Mouse (Mus musculus): ENCODE measurements at regions not wholly inside any gene's neighbourhood (a gene's known extent, or its start where the extent isn't known, plus 50 kb on each side); places are given as distances from the start of the nearest gene placed in this dataset.

- 16% methylated on average over 3 of the region's 3 CpGs for WGBS
- Histone ChIP-seq H3K4me3 (ENCODE audit: low read depth, low read length) (no peak overlapping the region), H3K9me3 (ENCODE audit: control insufficient read depth, low read depth, low read length) (no peaks in the 10 kb centered on the region), H3K4me2 (replicated peaks; ENCODE audit: low read depth, low read length) (no peak overlapping the region), H3K9ac (replicated peaks; ENCODE audit: low read depth, low read length) (no peak overlapping the region), H3K27ac (ENCODE audit: low read length) (no peak overlapping the region), H3K36me3 (ENCODE audit: control insufficient read depth, insufficient read depth, low read length) (no peaks in the 10 kb centered on the region), H3K27me3 (ENCODE audit: control insufficient read depth, insufficient read depth, low read length) (no peaks in the 10 kb centered on the region), H3K4me1 (ENCODE audit: control insufficient read depth, insufficient read depth, low read length) (no peaks in the 10 kb centered on the region)
- ATAC-seq (ENCODE audit: insufficient number of reproducible peaks, insufficient read depth, low FRiP score, low read depth): no peak
Measured at GRCm38 (mm10) chr9:113299900-113300299, 408.2 kb downstream of the Pdcd6ip start.

- H3K9me3 ChIP-seq (ENCODE audit: control insufficient read depth, low read depth, low read length): no peaks in the 10 kb centered on the region
- H3K9ac ChIP-seq (replicated peaks; ENCODE audit: low read depth, low read length): no peak overlapping the region
- H3K27ac ChIP-seq (ENCODE audit: low read length): no peak overlapping the region
- no peaks in the 10 kb centered on the region for H3K36me3 ChIP-seq (ENCODE audit: control insufficient read depth, insufficient read depth, low read length)
- no peaks in the 10 kb centered on the region for H3K27me3 ChIP-seq (ENCODE audit: control insufficient read depth, insufficient read depth, low read length)
- no peak for ATAC-seq (ENCODE audit: insufficient number of reproducible peaks, insufficient read depth, low FRiP score, low read depth)
- no peaks in the 10 kb centered on the region for H3K4me1 ChIP-seq (ENCODE audit: control insufficient read depth, insufficient read depth, low read length)
- H3K4me2 ChIP-seq (replicated peaks; ENCODE audit: low read depth, low read length): no peak overlapping the region
- H3K4me3 ChIP-seq (ENCODE audit: low read depth, low read length): no peak overlapping the region
- WGBS: 59% methylated on average over 5 of the region's 5 CpGs
Measured at GRCm38 (mm10) chr9:113295850-113296467, 412.1 kb downstream of the Pdcd6ip start.

- Histone ChIP-seq H3K27ac (ENCODE audit: low read length) (no peak overlapping the region), H3K4me3 (ENCODE audit: low read depth, low read length) (no peak overlapping the region), H3K36me3 (ENCODE audit: control insufficient read depth, insufficient read depth, low read length) (no peaks in the 10 kb centered on the region), H3K9me3 (ENCODE audit: control insufficient read depth, low read depth, low read length) (no peaks in the 10 kb centered on the region), H3K27me3 (ENCODE audit: control insufficient read depth, insufficient read depth, low read length) (no peaks in the 10 kb centered on the region), H3K4me2 (replicated peaks; ENCODE audit: low read depth, low read length) (no peak overlapping the region), H3K4me1 (ENCODE audit: control insufficient read depth, insufficient read depth, low read length) (no peaks in the 10 kb centered on the region), H3K9ac (replicated peaks; ENCODE audit: low read depth, low read length) (no peak overlapping the region)
- no peak for ATAC-seq (ENCODE audit: insufficient number of reproducible peaks, insufficient read depth, low FRiP score, low read depth)
- 37% methylated on average over 4 of the region's 4 CpGs for WGBS
Measured at GRCm38 (mm10) chr9:113287397-113287796, 420.7 kb downstream of the Pdcd6ip start.

- Histone ChIP-seq H3K9ac (replicated peaks; ENCODE audit: low read depth, low read length) (no peak overlapping the region), H3K4me2 (replicated peaks; ENCODE audit: low read depth, low read length) (no peak overlapping the region), H3K4me1 (ENCODE audit: control insufficient read depth, insufficient read depth, low read length) (no peaks in the 10 kb centered on the region), H3K36me3 (ENCODE audit: control insufficient read depth, insufficient read depth, low read length) (no peaks in the 10 kb centered on the region), H3K27ac (ENCODE audit: low read length) (no peak overlapping the region), H3K4me3 (ENCODE audit: low read depth, low read length) (no peak overlapping the region), H3K9me3 (ENCODE audit: control insufficient read depth, low read depth, low read length) (no peaks in the 10 kb centered on the region), H3K27me3 (ENCODE audit: control insufficient read depth, insufficient read depth, low read length) (no peaks in the 10 kb centered on the region)
- no peak for ATAC-seq (ENCODE audit: insufficient number of reproducible peaks, insufficient read depth, low FRiP score, low read depth)
- 22% methylated on average over 1 of the region's 1 CpGs for WGBS
Measured at GRCm38 (mm10) chr9:113283244-113283643, 424.8 kb downstream of the Pdcd6ip start.

- no peaks in the 10 kb centered on the region for H3K27me3 ChIP-seq (ENCODE audit: control insufficient read depth, insufficient read depth, low read length)
- no peak overlapping the region for H3K4me3 ChIP-seq (ENCODE audit: low read depth, low read length)
- no peak overlapping the region for H3K4me2 ChIP-seq (replicated peaks; ENCODE audit: low read depth, low read length)
- no peak for ATAC-seq (ENCODE audit: insufficient number of reproducible peaks, insufficient read depth, low FRiP score, low read depth)
- no peaks in the 10 kb centered on the region for H3K4me1 ChIP-seq (ENCODE audit: control insufficient read depth, insufficient read depth, low read length)
- no peak overlapping the region for H3K9ac ChIP-seq (replicated peaks; ENCODE audit: low read depth, low read length)
- H3K9me3 ChIP-seq (ENCODE audit: control insufficient read depth, low read depth, low read length): no peaks in the 10 kb centered on the region
- 76% methylated on average over 4 of the region's 4 CpGs for WGBS
- H3K27ac ChIP-seq (ENCODE audit: low read length): no peak overlapping the region
- H3K36me3 ChIP-seq (ENCODE audit: control insufficient read depth, insufficient read depth, low read length): no peaks in the 10 kb centered on the region
Measured at GRCm38 (mm10) chr9:113270595-113270994, 437.5 kb downstream of the Pdcd6ip start.

GRCm38 (mm10) chr9:113267696-113268095, 440.4 kb downstream of the Pdcd6ip start:
- no peak overlapping the region for H3K9ac ChIP-seq (replicated peaks; ENCODE audit: low read depth, low read length)
- no peaks in the 10 kb centered on the region for H3K36me3 ChIP-seq (ENCODE audit: control insufficient read depth, insufficient read depth, low read length)
- WGBS: 85% methylated on average over 8 of the region's 8 CpGs
- ATAC-seq (ENCODE audit: insufficient number of reproducible peaks, insufficient read depth, low FRiP score, low read depth): no peak
- no peak overlapping the region for H3K27ac ChIP-seq (ENCODE audit: low read length)
- H3K4me3 ChIP-seq (ENCODE audit: low read depth, low read length): no peak overlapping the region
- no peaks in the 10 kb centered on the region for H3K27me3 ChIP-seq (ENCODE audit: control insufficient read depth, insufficient read depth, low read length)
- no peak overlapping the region for H3K4me2 ChIP-seq (replicated peaks; ENCODE audit: low read depth, low read length)
- H3K4me1 ChIP-seq (ENCODE audit: control insufficient read depth, insufficient read depth, low read length): no peaks in the 10 kb centered on the region
- no peaks in the 10 kb centered on the region for H3K9me3 ChIP-seq (ENCODE audit: control insufficient read depth, low read depth, low read length)

- 75% methylated on average over 6 of the region's 6 CpGs for WGBS
Measured at GRCm38 (mm10) chr9:113263636-113264035, 444.4 kb downstream of the Pdcd6ip start.

GRCm38 (mm10) chr9:113260296-113260695, 447.8 kb downstream of the Pdcd6ip start:
- H3K27me3 ChIP-seq (ENCODE audit: control insufficient read depth, insufficient read depth, low read length): no peaks in the 10 kb centered on the region
- ATAC-seq (ENCODE audit: insufficient number of reproducible peaks, insufficient read depth, low FRiP score, low read depth): no peak
- no peak overlapping the region for H3K27ac ChIP-seq (ENCODE audit: low read length)
- 81% methylated on average over 2 of the region's 2 CpGs for WGBS
- no peaks in the 10 kb centered on the region for H3K36me3 ChIP-seq (ENCODE audit: control insufficient read depth, insufficient read depth, low read length)
- H3K9me3 ChIP-seq (ENCODE audit: control insufficient read depth, low read depth, low read length): no peaks in the 10 kb centered on the region; the same call in 1 of the 2 replicates
- no peak overlapping the region for H3K9ac ChIP-seq (replicated peaks; ENCODE audit: low read depth, low read length)
- H3K4me2 ChIP-seq (replicated peaks; ENCODE audit: low read depth, low read length): no peak overlapping the region
- H3K4me1 ChIP-seq (ENCODE audit: control insufficient read depth, insufficient read depth, low read length): no peaks in the 10 kb centered on the region
- no peak overlapping the region for H3K4me3 ChIP-seq (ENCODE audit: low read depth, low read length)

More at GRCm38 (mm10) chr9:113263636-113264035, 444.4 kb downstream of the Pdcd6ip start:
- no peak overlapping the region for H3K4me2 ChIP-seq (replicated peaks; ENCODE audit: low read depth, low read length)
- no peak overlapping the region for H3K9ac ChIP-seq (replicated peaks; ENCODE audit: low read depth, low read length)
- H3K4me1 ChIP-seq (ENCODE audit: control insufficient read depth, insufficient read depth, low read length): no peaks in the 10 kb centered on the region
- H3K4me3 ChIP-seq (ENCODE audit: low read depth, low read length): no peak overlapping the region
- no peaks in the 10 kb centered on the region for H3K36me3 ChIP-seq (ENCODE audit: control insufficient read depth, insufficient read depth, low read length)
- H3K27me3 ChIP-seq (ENCODE audit: control insufficient read depth, insufficient read depth, low read length): no peaks in the 10 kb centered on the region
- no peak for ATAC-seq (ENCODE audit: insufficient number of reproducible peaks, insufficient read depth, low FRiP score, low read depth)
- no peak overlapping the region for H3K27ac ChIP-seq (ENCODE audit: low read length)
- no peaks in the 10 kb centered on the region for H3K9me3 ChIP-seq (ENCODE audit: control insufficient read depth, low read depth, low read length)

- no peak overlapping the region for H3K4me2 ChIP-seq (replicated peaks; ENCODE audit: low read depth, low read length)
- H3K4me1 ChIP-seq (ENCODE audit: control insufficient read depth, insufficient read depth, low read length): no peaks in the 10 kb centered on the region
- H3K36me3 ChIP-seq (ENCODE audit: control insufficient read depth, insufficient read depth, low read length): no peaks in the 10 kb centered on the region
- H3K9ac ChIP-seq (replicated peaks; ENCODE audit: low read depth, low read length): no peak overlapping the region
- no peaks in the 10 kb centered on the region for H3K27me3 ChIP-seq (ENCODE audit: control insufficient read depth, insufficient read depth, low read length)
- 73% methylated on average over 2 of the region's 2 CpGs for WGBS
- no peak overlapping the region for H3K27ac ChIP-seq (ENCODE audit: low read length)
- ATAC-seq (ENCODE audit: insufficient number of reproducible peaks, insufficient read depth, low FRiP score, low read depth): no peak
- H3K4me3 ChIP-seq (ENCODE audit: low read depth, low read length): no peak overlapping the region
- H3K9me3 ChIP-seq (ENCODE audit: control insufficient read depth, low read depth, low read length): no peaks in the 10 kb centered on the region; the same call in 1 of the 2 replicates
Measured at GRCm38 (mm10) chr9:113258556-113258955, 449.5 kb downstream of the Pdcd6ip start.
